Mouse (Mus musculus) hindbrain, embryonic 14.5 days (tissue): ENCODE data around the gene Ispd. TPM values are rescaled to one million over a fixed set of nuclear protein-coding genes. Genes with fewer than 3 reads are reported as not detected.

ENCODE experiments used
- ATAC-seq: fragments of 200-750 bp; cut with Nextera tagmentation; 2 replicates; pipeline ENCODE4 v1.8.0; 2017; ENCODE audit warnings: moderate number of reproducible peaks, mild to moderate bottlenecking, moderate TSS enrichment, moderate library complexity; ENCODE audit not compliant: low FRiP score
- DNase-seq: peaks from one replicate; pipeline ENCODE4 v3.0.0-alpha.2; 2015; ENCODE audit warnings: low spot score
- H3K27ac ChIP-seq: fragments of 300-500 bp; sonication (generic); 2 replicates; pipeline ENCODE4 v1.5.1; 2014; ENCODE audit warnings: mild to moderate bottlenecking, moderate library complexity
- H3K27me3 ChIP-seq: fragments of 300-500 bp; sonication (generic); 2 replicates; pipeline ENCODE4 v1.6.1; 2014; ENCODE audit warnings: mild to moderate bottlenecking, low read length, mixed read lengths; ENCODE audit not compliant: control insufficient read depth, insufficient read depth
- H3K36me3 ChIP-seq: fragments of 300-500 bp; sonication (generic); replicated peaks from 2 replicates; pipeline ENCODE4 v1.6.1; 2014; ENCODE audit not compliant: control insufficient read depth, insufficient read depth
- H3K4me1 ChIP-seq: fragments of 300-500 bp; sonication (generic); replicated peaks from 2 replicates; pipeline ENCODE4 v1.6.1; 2014; ENCODE audit warnings: antibody characterized with exemption, low read length, mixed read lengths; ENCODE audit not compliant: control insufficient read depth, insufficient read depth
- H3K4me2 ChIP-seq: fragments of 300-500 bp; sonication (generic); replicated peaks from 2 replicates; pipeline ENCODE4 v1.6.1; 2014; ENCODE audit warnings: mild to moderate bottlenecking, moderate library complexity
- H3K4me3 ChIP-seq: fragments of 300-500 bp; sonication (generic); replicated peaks from 2 replicates; pipeline ENCODE4 v1.5.1; 2014; ENCODE audit warnings: mild to moderate bottlenecking, low read length
- H3K9ac ChIP-seq: fragments of 300-500 bp; sonication (generic); 2 replicates; pipeline ENCODE4 v1.6.1; 2014
- H3K9me3 ChIP-seq: fragments of 300-500 bp; sonication (generic); 2 replicates; pipeline ENCODE4 v1.6.1; 2016; ENCODE audit warnings: low read length; ENCODE audit not compliant: control insufficient read depth
- WGBS: fragments of 180-500 bp; shearing (Covaris S2); extraction: QIAGEN DNeasy Blood & Tissue Kit; methylation state at CpG from one replicate; pipeline ENCODE4 v1.1.7; 2014; 5-methylcytosine and 5-hydroxymethylcytosine counted together
- polyA plus RNA-seq: library from polyadenylated mRNA; unstranded; fragments of >200 nt; fragmentation: Nextera tagmentation; extraction: Ambion mirVana; gene quantifications from 2 replicates; pipeline ENCODE4 v1.2.1, GENCODE M21; 2014

The Ispd gene
- polyA plus RNA-seq, 1 experiment from 2014 or later: 14.9 TPM

- no peak overlapping the region for H3K9ac ChIP-seq
- peak overlapping the region; percentile 44 for H3K4me2 ChIP-seq
- DNase-seq: peak; percentile 69
- H3K36me3 ChIP-seq: no peaks in the 10 kb centered on the region
- no peaks in the 10 kb centered on the region for H3K27me3 ChIP-seq
- H3K27ac ChIP-seq: no peak overlapping the region
- WGBS: 25% methylated on average over 17 of the region's 17 CpGs
- peak overlapping the region; percentile 7; the same call in 1 of the 2 replicates for H3K4me3 ChIP-seq
- peak; percentile 81 for ATAC-seq
- no peaks in the 10 kb centered on the region for H3K9me3 ChIP-seq
- no peaks in the 10 kb centered on the region for H3K4me1 ChIP-seq
These were observed 332.8 kb downstream of the Ispd start for GRCm38 (mm10) chr12:36713866-36714662.

DNA sequence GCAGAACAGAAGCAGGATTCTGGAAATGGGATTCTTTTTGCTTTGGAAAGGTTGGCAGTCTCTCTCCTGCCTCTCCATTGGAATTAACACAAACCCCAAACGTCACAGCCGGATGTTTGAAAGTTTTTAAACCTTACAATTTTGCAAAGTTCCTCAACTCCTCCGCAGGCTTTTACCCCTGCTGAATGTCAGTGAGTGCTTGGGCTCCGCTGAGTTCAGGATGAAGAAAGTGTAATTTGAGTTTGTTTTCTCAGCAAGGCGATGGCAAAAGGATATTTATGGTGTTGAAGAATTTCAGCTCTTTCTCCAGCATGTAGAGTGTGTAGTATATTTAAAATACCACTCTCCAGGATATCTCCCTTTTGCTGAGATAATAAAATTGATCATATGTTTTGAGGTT, 336.3 kb downstream of the Ispd start:
- H3K4me2 ChIP-seq: no peak overlapping the region
- H3K4me1 ChIP-seq: no peaks in the 10 kb centered on the region
- H3K4me3 ChIP-seq: no peak overlapping the region
- H3K27ac ChIP-seq: no peak overlapping the region
- WGBS: 75% methylated on average over 5 of the region's 5 CpGs
- ATAC-seq (no peak), DNase-seq (no peak)
- no peak overlapping the region for H3K9ac ChIP-seq
- H3K27me3 ChIP-seq: no peaks in the 10 kb centered on the region
- H3K9me3 ChIP-seq: no peaks in the 10 kb centered on the region
- H3K36me3 ChIP-seq: no peaks in the 10 kb centered on the region

DNA sequence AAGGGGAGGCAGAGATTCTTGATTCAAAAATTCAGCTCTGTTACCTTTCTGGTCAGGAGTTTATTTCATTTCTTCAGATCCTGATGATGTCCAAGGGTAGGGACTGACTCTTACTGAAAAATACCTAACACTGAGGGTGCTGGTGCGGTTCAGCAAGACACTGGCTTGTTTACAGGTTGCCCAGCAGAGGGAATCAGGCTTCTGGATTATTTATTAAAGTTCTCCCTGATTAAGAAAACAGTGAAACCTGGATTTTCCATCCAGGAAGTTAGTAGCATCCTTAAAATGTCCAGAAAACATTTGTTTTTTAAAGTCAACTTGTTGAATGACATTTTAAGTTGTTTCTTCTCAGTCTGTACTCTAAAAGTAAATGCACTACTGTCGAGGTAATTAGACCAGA, 337.2 kb downstream of the Ispd start:
- no peaks in the 10 kb centered on the region for H3K4me1 ChIP-seq
- WGBS: 77% methylated on average over 2 of the region's 2 CpGs
- no peaks in the 10 kb centered on the region for H3K36me3 ChIP-seq
- ATAC-seq: no peak
- no peaks in the 10 kb centered on the region for H3K9me3 ChIP-seq
- H3K9ac ChIP-seq: no peak overlapping the region
- no peak overlapping the region for H3K4me3 ChIP-seq
- no peak for DNase-seq
- no peak overlapping the region for H3K27ac ChIP-seq
- H3K4me2 ChIP-seq: no peak overlapping the region
- no peaks in the 10 kb centered on the region for H3K27me3 ChIP-seq

- no peak for DNase-seq
- 65% methylated on average over 3 of the region's 3 CpGs for WGBS
- no peaks in the 10 kb centered on the region for H3K27me3 ChIP-seq
These were observed 337.8 kb downstream of the Ispd start for GRCm38 (mm10) chr12:36719074-36719473.

DNA sequence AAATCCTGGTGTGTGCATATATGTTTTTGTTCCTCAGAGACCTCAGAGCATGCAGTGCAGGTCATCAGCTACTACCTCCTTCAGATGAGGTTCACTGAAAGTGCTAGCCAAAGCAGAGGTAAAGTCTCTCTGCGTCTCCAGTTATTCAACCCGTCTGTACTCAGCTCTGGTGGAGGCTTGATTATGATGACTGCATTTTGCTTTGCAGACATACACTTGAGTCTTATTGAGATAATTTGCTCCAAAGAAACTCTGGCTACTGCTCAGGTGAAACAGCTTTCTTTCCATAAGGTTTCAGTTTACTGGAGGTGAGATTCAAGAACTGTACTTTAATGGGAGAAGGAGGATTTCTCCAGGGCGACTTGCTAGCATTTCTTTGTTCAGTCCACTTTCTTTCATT, 339.5 kb downstream of the Ispd start:
- Histone ChIP-seq H3K4me2 (no peak overlapping the region), H3K4me1 (no peaks in the 10 kb centered on the region), H3K27ac (no peak overlapping the region), H3K27me3 (no peaks in the 10 kb centered on the region), H3K4me3 (no peak overlapping the region), H3K9me3 (no peaks in the 10 kb centered on the region), H3K9ac (no peak overlapping the region), H3K36me3 (no peaks in the 10 kb centered on the region)
- ATAC-seq: no peak
- 83% methylated on average over 3 of the region's 3 CpGs for WGBS
- no peak for DNase-seq

More at GRCm38 (mm10) chr12:36719074-36719473, 337.8 kb downstream of the Ispd start:
- Histone ChIP-seq H3K36me3 (no peaks in the 10 kb centered on the region), H3K9ac (no peak overlapping the region), H3K9me3 (no peaks in the 10 kb centered on the region), H3K4me1 (no peaks in the 10 kb centered on the region), H3K4me3 (no peak overlapping the region), H3K4me2 (no peak overlapping the region), H3K27ac (no peak overlapping the region)
- no peak for ATAC-seq

DNA sequence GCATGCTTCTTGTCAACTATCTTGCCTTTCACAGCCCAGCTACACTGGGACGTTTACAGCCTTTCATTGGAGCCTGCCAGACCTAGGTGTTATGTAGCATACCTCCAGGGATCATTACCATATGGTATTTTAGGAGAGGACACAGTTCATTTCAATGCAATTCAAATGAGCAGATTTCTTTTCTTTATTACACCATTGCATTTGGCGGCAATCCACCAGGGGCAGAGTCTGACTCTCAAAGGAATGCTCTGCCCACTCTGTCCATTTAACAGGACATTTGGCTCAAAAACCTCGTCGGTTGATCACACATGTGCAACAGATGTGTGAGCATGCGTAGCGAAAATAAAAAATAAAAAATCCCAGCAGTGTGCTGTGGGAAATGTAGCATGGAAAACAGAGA, 340.0 kb downstream of the Ispd start:
- H3K9ac ChIP-seq: no peak overlapping the region
- no peak overlapping the region for H3K4me2 ChIP-seq
- DNase-seq (no peak), ATAC-seq (peak; percentile 59)
- H3K27ac ChIP-seq: no peak overlapping the region
- WGBS: 25% methylated on average over 6 of the region's 6 CpGs
- no peaks in the 10 kb centered on the region for H3K9me3 ChIP-seq
- no peak overlapping the region for H3K4me3 ChIP-seq
- no peaks in the 10 kb centered on the region for H3K36me3 ChIP-seq
- H3K4me1 ChIP-seq: no peaks in the 10 kb centered on the region
- no peaks in the 10 kb centered on the region for H3K27me3 ChIP-seq

GRCm38 (mm10) chr12:36722754-36723153, 341.5 kb downstream of the Ispd start:
- no peak for ATAC-seq
- Histone ChIP-seq H3K4me1 (no peaks in the 10 kb centered on the region), H3K4me2 (no peak overlapping the region), H3K36me3 (no peaks in the 10 kb centered on the region), H3K4me3 (no peak overlapping the region), H3K9ac (no peak overlapping the region), H3K27ac (no peak overlapping the region), H3K27me3 (no peaks in the 10 kb centered on the region), H3K9me3 (no peaks in the 10 kb centered on the region)
- no peak for DNase-seq
- WGBS: 87% methylated on average over 6 of the region's 6 CpGs

- Histone ChIP-seq H3K4me3 (no peak overlapping the region), H3K36me3 (no peaks in the 10 kb centered on the region), H3K9ac (no peak overlapping the region), H3K27ac (no peak overlapping the region), H3K9me3 (no peaks in the 10 kb centered on the region), H3K27me3 (no peaks in the 10 kb centered on the region), H3K4me1 (no peaks in the 10 kb centered on the region), H3K4me2 (no peak overlapping the region)
- 70% methylated on average over 3 of the region's 3 CpGs for WGBS
- DNase-seq (no peak), ATAC-seq (no peak)
These were observed 342.1 kb downstream of the Ispd start for GRCm38 (mm10) chr12:36723302-36723701.

GRCm38 (mm10) chr12:36724297-36724696, 343.0 kb downstream of the Ispd start:
- Histone ChIP-seq H3K4me3 (no peak overlapping the region), H3K9ac (no peak overlapping the region), H3K4me2 (no peak overlapping the region), H3K4me1 (no peaks in the 10 kb centered on the region), H3K36me3 (no peaks in the 10 kb centered on the region), H3K27ac (no peak overlapping the region), H3K9me3 (no peaks in the 10 kb centered on the region), H3K27me3 (no peaks in the 10 kb centered on the region)
- WGBS: 82% methylated on average over 4 of the region's 4 CpGs
- ATAC-seq: no peak
- no peak for DNase-seq

- H3K9ac ChIP-seq: no peak overlapping the region
- H3K4me3 ChIP-seq: no peak overlapping the region
- DNase-seq (no peak), ATAC-seq (no peak)
- no peaks in the 10 kb centered on the region for H3K36me3 ChIP-seq
- no peaks in the 10 kb centered on the region for H3K9me3 ChIP-seq
- 74% methylated on average over 3 of the region's 3 CpGs for WGBS
- H3K4me1 ChIP-seq: no peaks in the 10 kb centered on the region
- no peak overlapping the region for H3K4me2 ChIP-seq
- H3K27ac ChIP-seq: no peak overlapping the region
- H3K27me3 ChIP-seq: no peaks in the 10 kb centered on the region
These were observed 344.0 kb downstream of the Ispd start for GRCm38 (mm10) chr12:36725250-36725649.
